Mouse (Mus musculus) embryonic stem cell, embryonic (primary cell): ENCODE results near the gene Ecsit.

Experiments used
- CTCF ChIA-PET, 4 experiments: fragments of 300-600 bp in 2 of 4; fragments of 350-600 bp in 2 of 4; sonication (Branson Sonifier 250); formaldehyde crosslinking; loops; one replicate each; lab custom pipeline; 2022; ENCODE audit warnings: inconsistent platforms in 2 of 4; lab: Charles Lee
- POLR2A ChIA-PET, 4 experiments: fragments of 300-600 bp in 2 of 4; fragments of 350-600 bp in 2 of 4; sonication (Branson Sonifier 250); formaldehyde crosslinking; loops; one replicate each; lab custom pipeline; 2022; ENCODE audit warnings: antibody characterized with exemption in 4 of 4, inconsistent platforms in 1 of 4; lab: Charles Lee

The Ecsit gene

DNA sequence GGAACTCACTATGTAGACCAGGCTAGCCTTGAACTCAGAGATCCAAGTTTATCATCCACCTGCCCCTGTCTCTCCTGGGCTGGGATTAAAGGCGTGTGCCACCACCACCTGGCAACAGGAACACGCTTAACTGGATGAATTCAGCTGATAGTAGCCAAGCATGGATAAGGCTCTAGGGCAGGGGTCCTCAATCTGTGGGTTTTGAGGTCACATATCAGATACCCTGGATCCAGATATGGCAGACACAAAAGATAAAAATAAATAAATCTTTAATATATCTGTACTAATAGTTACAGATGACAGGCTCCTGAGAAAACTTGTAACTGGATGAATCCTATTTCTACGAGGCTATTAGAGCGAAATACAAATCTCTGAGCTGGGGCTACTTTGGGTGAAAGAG, 30.4 kb upstream of the Ecsit start:
- ChIA-PET CTCF (interaction anchor here in 3 of 4 experiments (0.6 to 1.0 kb wide), 4 partner anchors 14 to 292 kb away, joined by 3 to 5 read pairs (median 3); no protein-coding TSS in a partner anchor), POLR2A (interaction anchor here in 3 of 4 experiments (0.5 to 2.0 kb wide), 15 partner anchors 9 to 870 kb away, joined by 3 to 7 read pairs (median 4); partner anchors contain the start of genes Gm49318 (in 1 of the 3) and Pigyl (in 1 of the 3))

DNA sequence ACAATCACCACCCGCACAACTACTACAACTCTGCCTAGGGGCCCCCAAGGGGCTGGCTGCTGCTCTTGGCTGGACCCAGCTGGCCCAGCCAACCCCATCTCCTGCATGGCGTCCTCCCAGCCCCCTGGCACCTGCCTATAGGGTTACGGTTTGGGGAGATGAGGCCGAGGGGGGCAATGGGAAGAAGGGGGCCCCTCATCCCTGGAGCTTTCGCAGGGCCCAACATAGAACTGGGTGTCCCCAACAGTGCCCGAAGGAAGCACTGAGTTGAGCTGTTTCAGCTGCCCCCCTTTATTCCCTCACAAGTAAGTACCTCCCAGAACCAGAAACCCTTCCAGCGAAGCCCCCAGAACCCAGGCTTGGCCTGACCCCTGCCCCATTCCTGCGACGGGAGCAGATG, 23.0 kb upstream of the Ecsit start:
- ChIA-PET POLR2A (interaction anchor here in 1 of 4 experiments (0.6 to 0.9 kb wide), 2 partner anchors 29 to 198 kb away, joined by 3 to 6 read pairs; no protein-coding TSS in a partner anchor), CTCF (interaction anchor here in 2 of 4 experiments (0.7 to 1.0 kb wide), 4 partner anchors 9 to 12 kb away, joined by 3 to 4 read pairs (median 3); no protein-coding TSS in a partner anchor)

DNA sequence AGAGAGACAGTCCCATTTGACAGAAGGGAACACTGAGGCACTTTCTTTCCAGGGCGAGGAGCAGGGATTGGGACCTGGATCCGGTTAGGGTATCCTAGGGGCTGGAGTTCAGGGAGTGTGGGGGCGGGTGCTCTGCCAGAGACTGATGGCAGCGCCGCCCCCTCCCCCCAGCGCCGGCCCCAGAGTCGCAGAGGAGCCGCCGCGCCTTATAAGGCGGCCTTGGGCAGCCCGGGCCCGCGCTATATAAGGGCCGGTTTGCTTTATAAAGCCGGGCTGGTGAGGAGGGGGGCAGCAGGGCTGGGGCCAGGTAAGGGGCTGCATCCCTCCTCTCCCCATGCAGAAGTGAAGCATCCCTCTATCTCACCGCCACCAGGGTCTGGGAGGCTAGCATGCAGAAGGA, 14.7 kb upstream of the Ecsit start:
- ChIA-PET POLR2A (interaction anchor here in 3 of 4 experiments (0.6 to 3.7 kb wide), 8 partner anchors 11 to 772 kb away, joined by 3 to 22 read pairs (median 4); partner anchors contain the start of genes Ecsit (in 1 of the 3) and Zfp599 (in 1 of the 3)), CTCF (interaction anchor here in 1 of 4 experiments (0.7 to 2.3 kb wide), 2 partner anchors 15 to 43 kb away, joined by 3 to 5 read pairs; no protein-coding TSS in a partner anchor)

DNA sequence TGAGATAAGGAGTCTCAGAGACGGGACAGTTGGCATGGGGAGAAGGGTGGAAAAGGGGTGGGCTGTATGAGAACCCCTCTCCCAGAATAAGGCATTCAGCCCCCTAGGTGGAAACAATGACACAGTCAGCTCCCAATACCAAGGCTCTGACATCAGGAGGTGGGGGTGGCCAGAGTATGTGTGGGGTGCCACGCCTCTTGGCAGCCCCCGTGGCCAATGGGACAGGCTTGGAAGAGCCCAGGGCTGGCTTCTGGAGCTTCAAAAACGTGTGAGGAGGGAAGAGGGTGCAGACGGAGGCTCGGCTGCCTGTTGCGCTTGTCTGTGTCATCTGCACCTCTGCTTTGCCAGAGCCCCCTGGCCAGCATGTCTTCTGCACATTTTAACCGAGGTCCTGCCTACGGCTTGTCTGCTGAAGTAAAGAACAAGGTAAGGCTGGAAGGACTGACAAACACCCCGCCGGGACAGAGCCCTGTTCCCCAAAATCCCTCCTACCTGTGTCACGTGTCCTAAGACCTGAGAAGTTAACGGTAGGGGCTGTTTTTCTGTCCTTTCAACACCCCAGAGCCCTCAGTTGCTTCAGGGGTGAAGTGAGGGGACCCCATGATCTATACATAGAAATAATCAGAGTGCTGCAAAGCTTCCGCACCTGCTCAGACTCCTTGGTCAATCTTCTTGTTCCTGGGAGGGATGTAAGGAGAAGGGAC, 13.9 kb upstream of the Ecsit start, which contains the start of gene Cnn1:
Cnn1 (plus strand) TSS at position 224 of the 704 bp plus-strand sequence.
- CTCF ChIA-PET, result interaction anchor here in 2 of 4 experiments (0.6 to 2.3 kb wide), 5 partner anchors 16 to 1201 kb away, joined by 3 to 5 read pairs (median 4); no protein-coding TSS in a partner anchor
- POLR2A ChIA-PET, result interaction anchor here in 3 of 4 experiments (0.6 to 3.7 kb wide), 9 partner anchors 15 to 359 kb away, joined by 3 to 22 read pairs (median 3); partner anchors contain the start of genes Anln (in 1 of the 3), Ecsit (in 1 of the 3) and Zfp599 (in 1 of the 3)

DNA sequence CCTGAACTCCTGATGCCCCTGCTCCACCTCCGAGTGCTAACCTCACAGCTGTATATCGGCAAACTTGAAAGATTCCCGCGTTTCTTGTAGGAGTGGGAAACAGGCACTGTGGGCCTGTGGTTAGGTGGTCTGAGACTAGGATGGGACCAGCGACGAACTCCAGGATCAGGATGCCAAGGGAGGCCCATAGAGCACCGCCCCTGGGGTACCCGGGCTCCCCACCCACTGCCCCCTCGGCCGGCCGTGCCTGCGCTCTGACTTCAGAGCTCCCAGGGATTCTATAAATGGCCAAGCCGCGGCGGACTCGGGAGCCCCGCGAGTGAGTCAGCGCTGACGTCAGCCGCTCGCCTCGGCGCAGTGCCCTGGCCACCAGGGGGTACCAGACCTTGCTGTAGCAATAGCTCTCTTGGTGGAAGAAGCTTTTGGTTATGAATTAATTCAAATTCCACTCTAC, 10.6 kb upstream of the Ecsit start:
- POLR2A ChIA-PET, result interaction anchor here in 3 of 4 experiments (0.6 to 2.8 kb wide), 16 partner anchors 10 to 373 kb away, joined by 3 to 18 read pairs (median 4); partner anchors contain the start of genes Ecsit (in 2 of the 3), Ldlr (in 1 of the 3) and Pigyl (in 1 of the 3)

DNA sequence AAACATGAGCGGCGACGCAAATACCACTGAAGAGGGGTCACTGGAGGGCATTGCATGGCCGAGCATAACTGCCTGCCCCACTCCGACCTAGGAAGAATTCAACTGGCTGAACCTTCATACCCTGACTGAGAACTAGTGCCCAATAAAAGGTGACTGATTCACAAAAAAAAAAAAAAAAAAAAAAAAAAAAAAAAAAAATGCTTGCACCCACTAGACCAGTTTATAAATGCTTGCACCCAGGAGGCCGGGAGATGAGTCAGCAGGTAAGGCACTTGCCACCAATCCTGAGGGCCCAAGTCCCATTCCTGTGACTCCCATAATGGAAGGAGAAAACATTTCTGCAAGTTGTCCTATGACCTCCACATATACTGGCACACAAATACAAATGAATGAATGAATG, 7.5 kb upstream of the Ecsit start:
- ChIA-PET CTCF (interaction anchor here in 1 of 4 experiments (0.7 kb wide), 1 partner anchor 135 kb away, joined by 3 read pairs; no protein-coding TSS in a partner anchor), POLR2A (interaction anchor here in 1 of 4 experiments (0.6 kb wide), 1 partner anchor 132 kb away, joined by 3 read pairs; no protein-coding TSS in a partner anchor)

More for the DNA sequence above, 10.6 kb upstream of the Ecsit start:
- CTCF ChIA-PET, result interaction anchor here (0.6 to 2.0 kb wide), 37 partner anchors 9 to 401 kb away, joined by 3 to 17 read pairs (median 4); partner anchors contain the start of genes Ecsit (in 2 of the 4) and Pigyl (in 1 of the 4)

DNA sequence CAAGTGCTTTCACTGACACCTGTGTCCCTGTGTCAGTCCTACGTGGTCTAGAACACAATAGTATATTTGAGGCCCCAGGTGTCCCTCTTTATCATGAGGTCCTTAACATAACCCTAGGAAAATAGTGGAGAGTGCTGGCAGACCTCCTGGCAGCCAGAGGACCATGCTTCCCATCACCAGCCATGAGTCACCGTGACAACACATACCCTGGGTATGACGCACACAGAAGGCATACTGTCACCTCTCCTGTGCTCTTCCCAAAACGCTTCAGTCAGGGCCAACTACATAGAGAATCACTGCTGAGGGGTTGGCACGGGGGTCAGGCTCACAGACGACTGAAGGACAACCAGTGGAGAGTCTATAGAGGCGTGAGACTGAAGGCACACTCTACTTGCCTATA, 4.7 kb upstream of the Ecsit start:
- POLR2A ChIA-PET, result interaction anchor here in 3 of 4 experiments (0.5 to 5.1 kb wide), 6 partner anchors 13 to 108 kb away, joined by 3 to 45 read pairs (median 3); partner anchors contain the start of genes Gm49318 (in 1 of the 3) and Zfp653 (in 1 of the 3)

DNA sequence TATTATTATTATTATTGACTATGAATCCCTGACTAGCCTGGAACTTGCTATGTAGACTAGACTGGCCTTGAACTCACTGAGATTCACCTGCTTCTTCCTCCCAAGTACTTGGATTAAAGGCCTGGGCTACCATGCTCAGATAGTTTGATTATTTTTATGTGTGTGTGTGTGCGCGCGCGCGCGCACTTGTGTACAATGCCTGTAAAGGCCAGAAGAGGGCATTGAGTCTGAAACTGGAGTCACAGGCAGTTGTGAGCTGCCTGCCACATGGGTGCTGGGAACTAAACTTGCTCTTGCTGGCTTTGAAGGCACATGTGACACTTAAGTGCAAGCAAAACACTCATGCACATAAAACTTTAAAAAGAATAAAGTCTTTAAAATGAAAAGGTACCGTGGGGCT, 4.0 kb upstream of the Ecsit start:
- POLR2A ChIA-PET, result interaction anchor here in 2 of 4 experiments (1.4 to 5.1 kb wide), 3 partner anchors 18 to 42 kb away, joined by 3 to 45 read pairs (median 3); partner anchors contain the start of genes Gm49318 (in 1 of the 2) and Zfp653 (in 1 of the 2)
- CTCF ChIA-PET, result interaction anchor here in 1 of 4 experiments (1.0 kb wide), 1 partner anchor 66 kb away, joined by 3 read pairs; no protein-coding TSS in a partner anchor

More for the DNA sequence above, 4.7 kb upstream of the Ecsit start:
- CTCF ChIA-PET, result interaction anchor here in 1 of 4 experiments (1.0 kb wide), 1 partner anchor 66 kb away, joined by 3 read pairs; no protein-coding TSS in a partner anchor

DNA sequence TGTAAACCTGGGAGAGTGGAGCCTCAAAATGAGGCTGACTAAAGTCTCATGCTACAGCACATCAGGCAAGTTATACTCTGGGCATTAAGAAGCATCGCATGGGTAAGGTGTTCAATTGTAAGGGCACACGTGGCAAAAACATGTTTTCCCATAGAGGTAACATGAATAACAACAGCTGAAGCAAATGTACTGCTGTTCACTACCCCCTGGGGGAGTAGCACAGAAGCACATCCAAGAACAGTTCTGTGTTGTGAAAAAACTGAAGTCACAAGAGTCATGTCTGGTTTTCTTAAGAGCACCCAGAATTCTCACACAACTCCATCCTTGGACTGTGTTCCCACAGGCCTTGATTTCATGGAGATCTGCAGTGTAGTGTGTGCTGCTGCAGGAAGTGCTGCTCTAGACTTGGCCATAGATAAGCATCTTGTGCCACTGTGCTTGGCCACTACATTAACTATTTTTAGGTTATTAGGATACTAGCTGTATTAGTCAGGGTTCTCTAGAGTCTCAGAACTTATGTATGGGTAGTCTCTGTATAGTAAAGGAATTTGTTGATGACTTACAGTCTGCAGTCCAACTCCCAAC, 1.9 kb upstream of the Ecsit start:
- POLR2A ChIA-PET, result interaction anchor here in 2 of 4 experiments (0.7 to 5.1 kb wide), 3 partner anchors 16 to 775 kb away, joined by 3 to 45 read pairs (median 6); partner anchors contain the start of genes Ap1m2 (in 1 of the 2), Elavl3 (in 1 of the 2), Gm49318 (in 1 of the 2) and Zfp653 (in 1 of the 2)

DNA sequence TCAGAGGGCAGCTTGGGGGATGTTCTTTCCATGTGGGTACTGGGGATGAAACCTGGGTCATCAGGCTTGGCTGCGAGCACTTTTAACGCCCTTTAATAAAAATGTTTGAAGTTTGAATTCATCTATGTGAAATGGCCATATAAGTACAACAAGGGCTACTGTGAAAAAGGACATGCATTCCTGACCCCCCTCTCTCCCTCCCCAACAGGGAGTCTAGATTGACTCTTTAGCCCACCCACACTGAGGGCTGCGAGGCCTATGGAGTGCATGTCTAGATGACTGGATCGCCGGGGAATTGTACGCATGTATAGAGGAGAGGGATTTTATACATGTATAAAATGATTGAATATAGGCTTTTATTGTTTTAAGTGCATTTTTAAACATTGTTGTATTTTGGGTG, 774 bp upstream of the Ecsit start:
- CTCF ChIA-PET, result interaction anchor here in 3 of 4 experiments (0.6 to 1.5 kb wide), 13 partner anchors 10 to 559 kb away, joined by 3 to 15 read pairs (median 4); partner anchors contain the start of genes Gm49318 (in 1 of the 3) and Zfp653 (in 1 of the 3)
- POLR2A ChIA-PET, result interaction anchor here (0.5 to 5.1 kb wide), 33 partner anchors 9 to 795 kb away, joined by 3 to 45 read pairs (median 5); partner anchors contain the start of genes Gm49318 (in 3 of the 4), Zfp653 (in 2 of the 4), Ccdc159 (in 1 of the 4) and Cdkn2d (in 1 of the 4)

More for the DNA sequence above, 1.9 kb upstream of the Ecsit start:
- CTCF ChIA-PET, result interaction anchor here in 2 of 4 experiments (1.0 to 1.5 kb wide), 3 partner anchors 9 kb away, joined by 3 to 4 read pairs (median 3); no protein-coding TSS in a partner anchor

DNA sequence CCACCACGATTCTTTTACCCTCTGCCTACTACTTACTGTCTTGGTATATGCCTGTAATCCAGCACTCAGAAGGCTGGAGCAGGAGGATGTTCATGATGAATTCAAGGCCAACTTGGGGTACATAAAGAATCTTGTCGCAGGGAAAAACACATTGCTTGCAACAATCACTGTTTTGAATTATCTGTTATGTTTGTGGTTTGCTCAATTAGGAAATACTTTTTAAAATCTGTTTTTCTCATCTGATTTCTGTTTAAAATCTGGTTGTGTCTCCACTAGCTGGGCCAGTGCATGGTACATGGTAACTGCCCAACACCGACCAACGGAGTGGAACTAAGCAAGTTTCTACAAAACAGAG, 594 bp downstream of the Ecsit start:
- POLR2A ChIA-PET, result interaction anchor here in 3 of 4 experiments (0.7 to 5.1 kb wide), 25 partner anchors 8 to 383 kb away, joined by 3 to 45 read pairs (median 5); partner anchors contain the start of genes Gm49318 (in 2 of the 3), Zfp653 (in 2 of the 3), Ccdc159 (in 1 of the 3) and Cnn1 (in 1 of the 3)
- CTCF ChIA-PET, result interaction anchor here in 1 of 4 experiments (1.0 to 1.5 kb wide), 8 partner anchors 11 to 58 kb away, joined by 3 to 15 read pairs (median 4); partner anchors contain the start of genes Gm49318 and Zfp653

DNA sequence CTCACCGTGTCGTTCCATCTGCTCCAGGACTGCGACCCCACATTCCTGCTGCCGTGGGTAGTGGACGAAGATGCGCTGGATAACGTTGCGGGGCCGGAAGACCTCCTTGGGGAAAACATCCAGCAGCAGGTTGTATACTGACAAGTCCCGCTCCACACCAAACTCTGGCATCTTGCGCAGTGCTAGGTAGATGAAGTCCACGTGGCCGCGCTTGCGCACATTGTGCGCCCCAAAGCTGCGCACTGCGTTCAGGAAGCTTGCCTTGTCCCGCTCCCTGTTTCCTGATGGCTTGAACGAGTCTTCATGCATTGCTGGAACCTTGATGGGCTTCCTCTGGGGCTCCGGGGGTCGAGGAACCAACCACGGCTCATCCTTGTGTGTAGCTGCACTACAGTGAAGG, 9.0 kb downstream of the Ecsit start:
- ChIA-PET CTCF (interaction anchor here in 3 of 4 experiments (0.7 to 1.4 kb wide), 6 partner anchors 11 to 818 kb away, joined by 3 to 5 read pairs (median 4); no protein-coding TSS in a partner anchor), POLR2A (interaction anchor here in 3 of 4 experiments (0.6 to 3.8 kb wide), 12 partner anchors 9 to 95 kb away, joined by 3 to 17 read pairs (median 5); partner anchors contain the start of genes Ecsit (in 2 of the 3) and Elavl3 (in 1 of the 3))

DNA sequence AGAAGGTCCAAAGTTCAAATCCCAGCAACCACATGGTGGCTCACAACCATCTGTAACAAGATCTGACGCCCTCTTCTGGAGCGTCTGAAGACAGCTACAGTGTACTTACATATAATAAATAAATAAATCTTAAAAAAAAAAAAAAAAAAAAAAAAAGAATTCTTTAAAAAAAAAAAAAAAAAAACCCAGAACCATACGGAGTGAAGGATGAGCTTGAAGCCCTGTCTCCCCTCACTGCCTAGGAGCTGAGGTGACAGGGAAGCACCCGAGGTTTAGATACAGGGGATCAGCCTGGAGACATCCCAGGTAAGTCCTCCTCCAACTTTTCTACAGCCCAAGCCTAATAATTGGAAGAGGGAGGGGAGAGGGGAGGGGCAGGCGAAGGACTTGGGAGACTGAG, 9.5 kb downstream of the Ecsit start:
- ChIA-PET CTCF (interaction anchor here in 3 of 4 experiments (0.6 to 1.4 kb wide), 9 partner anchors 10 to 818 kb away, joined by 3 to 5 read pairs (median 4); partner anchors contain the start of genes Cnn1 (in 1 of the 3) and Ecsit (in 1 of the 3)), POLR2A (interaction anchor here (0.6 to 3.8 kb wide), 11 partner anchors 9 to 247 kb away, joined by 3 to 17 read pairs (median 5); partner anchors contain the start of genes Ecsit (in 2 of the 4) and Elavl3 (in 1 of the 4))

DNA sequence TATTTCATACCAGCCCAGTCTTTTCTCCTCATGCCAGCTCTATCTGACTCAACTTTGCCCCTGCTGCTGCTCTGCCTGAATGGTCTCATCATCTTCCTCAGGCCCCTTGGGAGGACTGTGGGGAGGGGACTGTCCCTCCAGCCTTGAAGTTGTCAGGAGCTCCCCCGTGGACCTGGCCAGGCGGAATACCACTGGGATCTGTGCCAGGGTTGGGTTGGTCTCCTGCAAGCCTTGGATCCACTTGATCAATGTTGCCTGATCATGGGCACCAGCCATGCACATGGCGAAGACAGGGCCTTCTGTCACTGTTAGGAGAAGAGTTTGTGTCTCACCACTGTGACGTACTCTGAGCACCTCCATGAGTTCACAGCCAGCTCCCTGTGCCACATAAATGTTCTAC, 13.0 kb downstream of the Ecsit start:
- ChIA-PET POLR2A (interaction anchor here in 2 of 4 experiments (0.5 to 5.1 kb wide), 6 partner anchors 13 to 94 kb away, joined by 3 to 45 read pairs (median 9); partner anchors contain the start of genes Ecsit (in 2 of the 2) and Elavl3 (in 1 of the 2)), CTCF (interaction anchor here in 2 of 4 experiments (0.8 to 1.4 kb wide), 2 partner anchors 71 to 339 kb away, joined by 3 to 4 read pairs; partner anchors contain the start of gene 9530077C05Rik (in 1 of the 2))

DNA sequence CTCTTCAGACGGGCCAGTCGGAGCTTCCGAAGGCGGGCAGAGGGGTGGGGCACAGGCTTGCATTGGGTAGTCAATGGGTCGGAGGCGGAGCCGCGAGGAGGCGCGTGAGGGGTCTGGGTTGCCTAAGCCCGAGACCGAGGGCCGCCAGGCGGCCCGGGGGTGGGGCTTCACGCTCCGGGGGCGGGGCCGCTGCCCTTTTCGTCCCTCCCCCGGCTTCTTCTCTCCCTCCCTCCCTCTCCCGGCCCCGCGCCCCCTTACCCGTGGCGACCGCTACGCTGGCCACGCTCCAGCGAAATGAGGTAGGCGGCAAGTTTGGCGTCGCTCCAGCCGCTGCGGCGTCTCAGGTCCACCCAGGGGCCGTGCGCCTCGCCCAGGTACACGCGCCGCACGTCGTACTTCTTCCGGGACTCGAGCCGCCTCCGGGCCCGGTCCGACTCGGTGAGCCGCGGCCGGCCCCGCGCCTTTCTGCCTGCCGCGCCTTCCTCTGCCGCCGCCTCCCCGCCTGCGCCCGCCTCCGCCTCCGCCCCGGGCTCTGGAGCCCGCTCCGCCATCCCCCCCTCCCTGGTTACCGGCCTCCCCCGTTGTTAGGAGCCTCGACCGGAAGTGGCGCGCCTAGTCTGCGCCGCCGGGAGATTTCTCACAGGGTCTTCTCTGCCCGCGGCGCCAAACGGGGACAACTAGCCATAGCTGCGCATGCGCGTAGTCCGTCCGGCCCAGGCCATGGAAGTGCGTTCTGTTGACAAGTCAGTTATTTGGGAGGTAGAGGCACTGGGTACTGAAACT, 14.3 kb downstream of the Ecsit start, which contains the start of the genes Gm49318 and Zfp653:
Gm49318 (minus strand) TSS at position 469 of the 783 bp plus-strand sequence.
Zfp653 (minus strand) TSS at position 586 of the 783 bp plus-strand sequence.
- CTCF ChIA-PET, result interaction anchor here (0.6 to 2.9 kb wide), 18 partner anchors 14 to 340 kb away, joined by 3 to 17 read pairs (median 4); partner anchors contain the start of genes Pigyl (in 2 of the 4), 9530077C05Rik (in 1 of the 4) and Ecsit (in 1 of the 4)
- POLR2A ChIA-PET, result interaction anchor here (0.5 to 5.1 kb wide), 67 partner anchors 9 to 1687 kb away, joined by 3 to 45 read pairs (median 4); partner anchors contain the start of genes Ecsit (in 3 of the 4), Ldlr (in 3 of the 4), 9530077C05Rik (in 2 of the 4) and Pigyl (in 2 of the 4)
